Mouse (Mus musculus) lung, embryonic 16.5 days (tissue): ENCODE data around the gene Ermp1. TPM values are rescaled to one million over a fixed set of nuclear protein-coding genes. Genes with fewer than 3 reads are reported as not detected.

Experiments
- ATAC-seq: fragments of 200-750 bp; cut with Nextera tagmentation; 2 replicates; pipeline ENCODE4 v1.8.0; 2017; ENCODE audit warnings: low read depth, mild to moderate bottlenecking, moderate library complexity
- H3K27ac ChIP-seq: fragments of 300-500 bp; sonication (generic); 2 replicates; pipeline ENCODE4 v1.5.1; 2014; ENCODE audit warnings: mild to moderate bottlenecking, control low read depth, low read length
- H3K27me3 ChIP-seq: fragments of 300-500 bp; sonication (generic); 2 replicates; pipeline ENCODE4 v1.6.1; 2014; ENCODE audit warnings: low read depth, low read length, mixed read lengths; ENCODE audit not compliant: control insufficient read depth, insufficient read depth
- H3K36me3 ChIP-seq: fragments of 300-500 bp; sonication (generic); 2 replicates; pipeline ENCODE4 v1.6.1; 2014; ENCODE audit warnings: low read length; ENCODE audit not compliant: control insufficient read depth, insufficient read depth
- H3K4me1 ChIP-seq: fragments of 300-500 bp; sonication (generic); replicated peaks from 2 replicates; pipeline ENCODE4 v1.6.1; 2014; ENCODE audit warnings: low read length, mixed read lengths; ENCODE audit not compliant: control insufficient read depth, insufficient read depth
- H3K4me2 ChIP-seq: fragments of 300-500 bp; sonication (generic); 2 replicates; pipeline ENCODE4 v1.6.1; 2014; ENCODE audit warnings: low read depth, low read length, control low read depth
- H3K4me3 ChIP-seq: fragments of 300-500 bp; sonication (generic); 2 replicates; pipeline ENCODE4 v1.5.1; 2014; ENCODE audit warnings: mild to moderate bottlenecking, low read length, control low read depth
- H3K9ac ChIP-seq: fragments of 300-500 bp; sonication (generic); 2 replicates; pipeline ENCODE4 v1.6.1; 2014; ENCODE audit warnings: low read length, control low read depth
- H3K9me3 ChIP-seq: fragments of 300-500 bp; sonication (generic); 2 replicates; pipeline ENCODE4 v1.6.1; 2016; ENCODE audit warnings: low read length; ENCODE audit not compliant: control insufficient read depth
- WGBS: fragments of 180-500 bp; shearing (Covaris S2); extraction: QIAGEN DNeasy Blood & Tissue Kit; methylation state at CpG from one replicate; pipeline ENCODE4 v1.1.7; 2014; 5-methylcytosine and 5-hydroxymethylcytosine counted together
- polyA plus RNA-seq: library from polyadenylated mRNA; unstranded; fragments of >200 nt; fragmentation: Nextera tagmentation; extraction: Ambion mirVana; gene quantifications from 2 replicates; pipeline ENCODE4 v1.2.1, GENCODE M21; 2015

Gene Ermp1
- 5.8 and 6.2 TPM in 2 replicates for polyA plus RNA-seq

DNA sequence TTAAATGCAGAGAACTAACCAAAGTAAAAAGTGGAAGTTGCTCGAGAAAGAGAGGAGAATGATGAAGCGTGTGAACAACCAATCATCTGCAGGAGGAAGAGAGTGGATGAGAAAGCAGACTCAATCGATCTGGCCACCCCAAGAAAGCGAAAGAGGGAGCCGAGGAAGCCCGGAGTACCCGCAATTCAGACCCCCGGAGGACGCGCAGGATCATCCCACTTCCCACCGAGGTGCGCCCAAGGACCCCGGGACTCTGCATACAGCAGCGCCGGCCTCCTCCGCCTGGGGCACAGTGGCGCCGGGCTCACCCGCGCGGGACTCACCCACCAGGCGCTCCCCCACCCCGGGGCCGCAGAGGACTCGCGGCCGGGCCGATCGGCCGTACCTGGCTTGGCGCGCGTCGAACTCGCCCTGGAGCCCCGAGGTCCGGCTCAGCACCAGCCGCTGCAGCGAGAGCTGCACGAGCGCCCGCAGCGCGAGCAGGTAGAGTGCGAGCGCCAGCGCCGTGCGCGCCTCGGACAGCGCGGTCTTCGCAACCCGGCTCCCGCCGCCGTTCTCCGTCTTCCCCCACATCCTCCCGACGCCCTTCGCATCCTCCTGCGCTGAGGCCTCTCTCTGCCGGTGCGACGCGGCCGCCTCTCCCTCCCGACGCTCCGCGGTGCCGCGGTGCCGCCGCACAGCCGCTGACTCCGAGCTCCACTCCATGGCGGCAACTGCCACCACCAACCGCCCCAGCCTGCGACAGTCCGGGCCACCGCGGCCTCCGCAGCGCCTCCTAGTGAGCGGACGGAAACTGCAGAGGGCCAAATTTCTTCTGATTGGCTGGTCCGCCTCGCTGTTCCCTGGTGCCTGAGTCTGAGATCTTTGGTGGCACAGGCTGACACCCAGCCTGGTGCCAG, at the start of gene Ermp1:
Ermp1 (minus strand) TSS at position 765 of the 899 bp plus-strand sequence.
- peaks cover 22% of the 10 kb centered on the region for H3K27me3 ChIP-seq
- peak within 1 kb of the TSS; percentile 46; the same call in 1 of the 2 replicates for H3K27ac ChIP-seq
- ATAC-seq, result peak; percentile 96
- peaks cover 2% of the 10 kb centered on the region; the same call in 1 of the 2 replicates for H3K36me3 ChIP-seq
- no peaks in the 10 kb centered on the region; the same call in 1 of the 2 replicates for H3K4me1 ChIP-seq
- peak within 1 kb of the TSS; percentile 80 for H3K9ac ChIP-seq
- WGBS, result under 1% methylated on average over 71 of the region's 90 CpGs
- peak within 1 kb of the TSS; percentile 90 for H3K4me2 ChIP-seq
- H3K4me3 ChIP-seq, result peak within 1 kb of the TSS; percentile 84
- H3K9me3 ChIP-seq, result peaks cover 4% of the 10 kb centered on the region; the same call in 1 of the 2 replicates

- no peak for ATAC-seq
- Histone ChIP-seq H3K9me3 (peaks cover 7% of the 10 kb centered on the region; the same call in 1 of the 2 replicates), H3K9ac (no peak within 1 kb of the TSS), H3K27me3 (peaks cover 14% of the 10 kb centered on the region), H3K27ac (no peak within 1 kb of the TSS), H3K4me2 (no peak within 1 kb of the TSS), H3K4me1 (0 out of 2 replicates have a peak, but pooled peaks cover 2% of the 10 kb centered on the region), H3K4me3 (no peak within 1 kb of the TSS), H3K36me3 (no peaks in the 10 kb centered on the region)
- 27% methylated on average over 3 of the region's 3 CpGs for WGBS
Observed at GRCm38 (mm10) chr19:29697245-29697874, 49.1 kb upstream of the Ermp1 start, which contains the start of gene Mlana. Gene Mlana (plus strand): TSS chr19:29697824.

DNA sequence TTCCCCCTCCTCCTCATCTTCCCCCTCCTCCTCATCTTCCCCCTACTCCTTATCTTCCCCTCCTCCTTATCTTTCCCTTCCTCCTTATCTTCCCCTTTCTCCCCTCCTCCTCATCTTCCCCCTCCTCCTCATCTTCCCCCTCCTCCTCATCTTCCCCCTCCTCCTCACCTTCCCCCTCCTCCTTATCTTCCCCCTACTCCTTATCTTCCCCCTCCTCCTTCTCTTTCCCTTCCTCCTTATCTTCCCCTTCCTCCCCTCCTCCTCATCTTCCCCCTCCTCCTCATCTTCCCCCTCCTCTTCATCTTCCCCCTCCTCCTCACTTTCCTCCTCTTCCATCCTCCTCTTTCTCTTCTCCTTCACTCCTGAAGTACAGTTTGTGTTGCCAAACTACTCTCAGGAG, 48.6 kb upstream of the Ermp1 start:
- H3K9me3 ChIP-seq, result peaks cover 7% of the 10 kb centered on the region; the same call in 1 of the 2 replicates
- no peak for ATAC-seq
- H3K9ac ChIP-seq, result no peak overlapping the region
- no peak overlapping the region for H3K27ac ChIP-seq
- H3K4me2 ChIP-seq, result no peak overlapping the region
- H3K4me3 ChIP-seq, result no peak overlapping the region
- peaks cover 14% of the 10 kb centered on the region for H3K27me3 ChIP-seq
- 0 out of 2 replicates have a peak, but pooled peaks cover 2% of the 10 kb centered on the region for H3K4me1 ChIP-seq
- H3K36me3 ChIP-seq, result no peaks in the 10 kb centered on the region

DNA sequence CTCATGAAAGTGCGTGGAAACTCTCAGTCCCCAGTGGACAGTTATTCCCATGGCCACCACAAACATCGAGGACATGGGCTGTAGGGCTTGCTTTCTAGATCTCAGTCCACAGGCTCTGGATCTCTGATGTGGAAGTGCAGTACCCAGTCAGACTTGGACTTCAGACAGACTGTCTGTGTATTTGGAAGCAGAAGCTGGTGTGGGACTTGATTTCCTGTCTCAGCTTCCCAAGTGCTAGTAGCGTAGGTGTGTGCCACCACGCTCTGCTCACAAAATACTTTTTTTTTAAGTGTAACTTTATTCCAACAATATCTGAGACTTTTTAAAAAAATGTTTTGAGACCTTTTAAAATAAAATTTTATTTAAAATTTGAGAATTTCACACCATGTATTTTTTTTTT, 48.1 kb upstream of the Ermp1 start:
- no peak overlapping the region for H3K4me2 ChIP-seq
- H3K36me3 ChIP-seq, result no peaks in the 10 kb centered on the region
- no peak for ATAC-seq
- no peak overlapping the region for H3K27ac ChIP-seq
- no peak overlapping the region for H3K9ac ChIP-seq
- peaks cover 14% of the 10 kb centered on the region for H3K27me3 ChIP-seq
- no peak overlapping the region for H3K4me3 ChIP-seq
- peaks cover 7% of the 10 kb centered on the region; the same call in 1 of the 2 replicates for H3K9me3 ChIP-seq
- WGBS, result 90% methylated on average over 4 of the region's 4 CpGs
- 0 out of 2 replicates have a peak, but pooled peaks cover 2% of the 10 kb centered on the region for H3K4me1 ChIP-seq

GRCm38 (mm10) chr19:29695071-29695470, 46.9 kb upstream of the Ermp1 start:
- no peak overlapping the region for H3K27ac ChIP-seq
- H3K4me1 ChIP-seq, result 0 out of 2 replicates have a peak, but pooled peaks cover 2% of the 10 kb centered on the region
- H3K9me3 ChIP-seq, result peaks cover 7% of the 10 kb centered on the region; the same call in 1 of the 2 replicates
- ATAC-seq, result no peak
- H3K9ac ChIP-seq, result no peak overlapping the region
- H3K27me3 ChIP-seq, result peaks cover 11% of the 10 kb centered on the region
- no peaks in the 10 kb centered on the region for H3K36me3 ChIP-seq
- WGBS, result 88% methylated on average over 10 of the region's 10 CpGs
- no peak overlapping the region for H3K4me2 ChIP-seq
- no peak overlapping the region for H3K4me3 ChIP-seq

DNA sequence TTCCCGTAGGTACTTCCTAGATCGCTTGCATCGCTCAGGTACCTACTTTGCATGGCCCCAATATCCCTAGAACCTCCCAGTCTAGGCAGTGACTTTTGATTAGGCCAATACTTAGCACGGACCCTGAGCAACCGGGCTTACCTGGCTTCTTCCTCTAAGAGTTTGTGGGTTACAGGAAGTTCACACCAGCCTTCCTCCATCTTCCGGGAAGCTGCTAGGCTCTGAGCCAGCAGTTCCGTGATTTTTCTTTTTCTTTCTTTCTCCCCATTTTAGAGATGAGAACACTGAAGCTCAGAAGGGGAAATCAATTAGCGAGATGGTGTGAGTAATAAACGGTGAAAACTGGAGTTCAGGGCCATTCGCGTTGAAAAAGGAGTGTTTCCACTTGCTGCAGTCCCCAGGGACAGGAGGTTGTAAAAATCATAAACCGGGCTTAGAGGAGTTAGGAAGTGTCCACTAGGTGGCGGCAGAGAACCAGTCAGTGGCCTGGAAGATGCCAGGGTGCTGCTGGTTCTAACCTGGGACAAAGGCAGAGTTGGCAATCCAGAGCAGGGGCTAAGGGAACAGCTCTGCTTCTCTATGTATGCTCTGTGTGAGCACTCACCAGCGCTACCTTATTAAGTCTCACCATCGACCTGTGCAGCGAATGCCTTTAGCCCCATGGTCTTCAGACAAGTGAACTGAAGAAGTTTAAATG, 35.8 kb upstream of the Ermp1 start:
- ATAC-seq, result 0 out of 2 replicates have a peak, but pooled peaks have one; percentile 45
- H3K9me3 ChIP-seq, result peaks cover 14% of the 10 kb centered on the region
- H3K36me3 ChIP-seq, result no peaks in the 10 kb centered on the region
- no peak overlapping the region for H3K9ac ChIP-seq
- H3K4me3 ChIP-seq, result no peak overlapping the region
- H3K27ac ChIP-seq, result no peak overlapping the region
- no peaks in the 10 kb centered on the region for H3K4me1 ChIP-seq
- WGBS, result 47% methylated on average over 16 of the region's 16 CpGs
- H3K4me2 ChIP-seq, result no peak overlapping the region
- peaks cover 37% of the 10 kb centered on the region for H3K27me3 ChIP-seq

GRCm38 (mm10) chr19:29680182-29681152, 32.3 kb upstream of the Ermp1 start:
- H3K9me3 ChIP-seq, result peaks cover 14% of the 10 kb centered on the region
- H3K27ac ChIP-seq, result no peak overlapping the region
- H3K9ac ChIP-seq, result no peak overlapping the region
- no peaks in the 10 kb centered on the region for H3K4me1 ChIP-seq
- peaks cover 65% of the 10 kb centered on the region for H3K27me3 ChIP-seq
- H3K4me3 ChIP-seq, result no peak overlapping the region
- peak; percentile 83 for ATAC-seq
- 33% methylated on average over 13 of the region's 13 CpGs for WGBS
- no peaks in the 10 kb centered on the region for H3K36me3 ChIP-seq
- H3K4me2 ChIP-seq, result no peak overlapping the region

DNA sequence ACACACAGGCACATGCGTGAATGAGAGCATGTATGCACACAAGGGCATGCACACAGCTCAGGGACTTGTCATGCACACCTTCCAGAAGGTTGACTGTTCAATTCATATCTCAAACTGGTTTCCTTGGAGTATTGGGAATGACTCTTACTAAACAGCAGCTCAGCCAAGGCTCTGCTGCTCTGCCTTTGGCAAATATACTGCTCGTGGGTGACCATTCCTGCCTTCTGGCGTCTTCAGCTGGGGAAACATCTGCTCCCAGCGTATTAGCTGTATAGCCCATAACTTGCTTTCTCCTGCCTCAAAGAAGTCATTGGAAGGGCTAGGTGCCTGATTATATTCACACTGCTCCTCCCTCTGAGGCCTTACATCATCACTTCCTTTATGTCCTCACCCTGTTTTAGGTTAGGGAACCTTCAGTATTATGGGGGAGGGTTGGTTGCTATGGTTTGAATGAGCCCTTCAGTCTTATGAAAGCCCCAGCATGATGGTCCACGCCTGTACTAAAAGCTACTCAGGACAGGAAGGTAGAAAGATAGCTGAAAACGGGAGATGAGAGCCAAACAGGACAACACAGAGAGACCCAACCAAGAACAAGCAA, 30.1 kb upstream of the Ermp1 start:
- Histone ChIP-seq H3K9me3 (no peaks in the 10 kb centered on the region), H3K9ac (no peak overlapping the region), H3K36me3 (no peaks in the 10 kb centered on the region), H3K27ac (no peak overlapping the region), H3K27me3 (peaks cover 65% of the 10 kb centered on the region), H3K4me2 (no peak overlapping the region), H3K4me1 (no peaks in the 10 kb centered on the region), H3K4me3 (no peak overlapping the region)
- ATAC-seq, result no peak
- WGBS, result 75% methylated on average over 6 of the region's 6 CpGs
